Mouse (Mus musculus) lung, adult 2 months (tissue): Measurements from ENCODE around the gene Dyrk3.

ENCODE experiments used
- CTCF ChIP-seq: fragments of 200-500 bp; IDR thresholded peaks from 2 replicates; pipeline ENCODE4 v1.5.1; 2011; ENCODE audit warnings: mild to moderate bottlenecking, low read length, control low read depth; ENCODE audit not compliant: insufficient read depth
- POLR2A ChIP-seq: fragments of 200-500 bp; IDR thresholded peaks from 2 replicates; pipeline ENCODE4 v1.6.1; 2011; ENCODE audit warnings: low read depth, mild to moderate bottlenecking, control low read depth, low read length, borderline replicate concordance; ENCODE audit errors: extremely low read depth

- TF ChIP-seq CTCF, result no peak
- TF ChIP-seq POLR2A, result no peak
Observed at GRCm38 (mm10) chr1:131116430-131117011, 21.6 kb downstream of the Dyrk3 start.
